Mouse (Mus musculus): ENCODE data around the gene Vmn2r31.
"Not testable (repeated sequence)": the region's sequence is repeated elsewhere in the genome, so short reads cannot be mapped to it uniquely, and the experiment has no call there.

The Vmn2r31 gene

DNA sequence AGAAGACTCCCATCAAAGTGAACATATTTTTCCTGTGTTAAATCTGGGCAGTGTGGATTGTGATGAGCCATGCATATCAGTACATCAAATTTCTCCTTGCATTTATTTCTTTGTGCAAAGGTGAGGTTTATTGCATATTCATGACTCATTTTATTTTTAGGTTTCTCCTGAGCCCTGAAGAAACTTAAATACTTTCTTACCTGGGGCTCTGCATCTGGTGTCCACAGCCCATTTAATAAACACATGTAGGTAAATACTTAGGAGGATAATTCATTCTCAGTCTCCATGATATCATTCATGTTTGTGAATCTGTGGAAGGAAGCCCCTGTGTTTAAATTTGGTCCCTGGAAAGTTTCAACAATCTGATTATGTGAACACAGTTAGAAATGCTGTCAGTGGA lies at the start of gene Vmn2r31:
TSS of gene Vmn2r31 (minus strand) at position 101 of the 400 bp plus-strand sequence.
- DNase-seq (ENCODE audit: low spot score): not testable (repeated sequence)

DNA sequence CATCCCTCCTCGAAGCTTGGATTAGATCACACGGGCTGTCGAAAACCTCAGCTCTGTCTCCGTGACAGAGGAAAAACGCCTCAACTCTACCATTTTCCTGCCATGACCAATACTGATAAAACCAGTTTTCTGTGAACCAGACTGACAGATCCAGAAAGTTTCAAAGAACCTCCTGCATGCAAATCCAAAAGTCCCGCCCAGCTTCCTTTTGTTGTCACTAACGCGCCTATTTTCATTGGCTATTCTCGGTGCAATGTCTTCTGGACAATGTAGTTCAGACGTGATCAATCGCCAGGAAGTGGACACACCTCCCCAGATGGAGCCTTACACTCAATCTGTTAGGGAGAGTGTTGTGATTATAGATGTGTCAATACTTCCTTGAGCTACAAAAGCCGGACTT lies 25.1 kb downstream of the Vmn2r31 start, which contains the start of gene Gm45783:
TSS of gene Gm45783 (minus strand) at position 143 of the 400 bp plus-strand sequence.
- DNase-seq (ENCODE audit: low spot score): not testable (repeated sequence)

DNA sequence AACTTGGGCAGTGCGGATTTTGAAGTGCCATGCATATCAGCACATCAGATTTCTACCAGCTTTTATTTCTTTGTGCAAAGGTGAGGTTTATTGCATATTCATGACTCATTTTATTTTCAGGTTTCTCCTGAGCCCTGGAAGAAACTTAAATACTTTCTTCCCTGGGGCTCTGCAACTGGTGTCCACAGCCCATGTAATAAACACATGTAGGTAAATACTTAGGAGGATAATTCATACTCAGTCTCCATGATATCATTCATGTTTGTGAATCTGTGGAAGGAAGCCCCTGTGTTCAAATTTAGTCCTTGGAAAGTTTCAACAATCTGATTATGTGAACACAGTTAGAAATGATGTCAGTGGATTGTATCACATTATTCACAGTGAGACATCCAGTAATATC lies 62.0 kb downstream of the Vmn2r31 start, which contains the start of gene Vmn2r30:
TSS of gene Vmn2r30 (minus strand) at position 101 of the 400 bp plus-strand sequence.
- DNase-seq (ENCODE audit: low spot score): not testable (repeated sequence)

Measured in urinary bladder, postnatal 25 days (tissue).